Mouse (Mus musculus) hindbrain, embryonic 14.5 days (tissue): ENCODE data around the gene Rph3a. TPM values are rescaled to one million over a fixed set of nuclear protein-coding genes. Genes with fewer than 3 reads are reported as not detected.

ENCODE experiments used
- ATAC-seq: fragments of 200-750 bp; cut with Nextera tagmentation; 2 replicates; pipeline ENCODE4 v1.8.0; 2017; ENCODE audit warnings: moderate number of reproducible peaks, mild to moderate bottlenecking, moderate TSS enrichment, moderate library complexity; ENCODE audit not compliant: low FRiP score
- DNase-seq: peaks from one replicate; pipeline ENCODE4 v3.0.0-alpha.2; 2015; ENCODE audit warnings: low spot score
- H3K27ac ChIP-seq: fragments of 300-500 bp; sonication (generic); 2 replicates; pipeline ENCODE4 v1.5.1; 2014; ENCODE audit warnings: mild to moderate bottlenecking, moderate library complexity
- H3K27me3 ChIP-seq: fragments of 300-500 bp; sonication (generic); 2 replicates; pipeline ENCODE4 v1.6.1; 2014; ENCODE audit warnings: mild to moderate bottlenecking, low read length, mixed read lengths; ENCODE audit not compliant: control insufficient read depth, insufficient read depth
- H3K36me3 ChIP-seq: fragments of 300-500 bp; sonication (generic); replicated peaks from 2 replicates; pipeline ENCODE4 v1.6.1; 2014; ENCODE audit not compliant: control insufficient read depth, insufficient read depth
- H3K4me1 ChIP-seq: fragments of 300-500 bp; sonication (generic); replicated peaks from 2 replicates; pipeline ENCODE4 v1.6.1; 2014; ENCODE audit warnings: antibody characterized with exemption, low read length, mixed read lengths; ENCODE audit not compliant: control insufficient read depth, insufficient read depth
- H3K4me2 ChIP-seq: fragments of 300-500 bp; sonication (generic); replicated peaks from 2 replicates; pipeline ENCODE4 v1.6.1; 2014; ENCODE audit warnings: mild to moderate bottlenecking, moderate library complexity
- H3K4me3 ChIP-seq: fragments of 300-500 bp; sonication (generic); replicated peaks from 2 replicates; pipeline ENCODE4 v1.5.1; 2014; ENCODE audit warnings: mild to moderate bottlenecking, low read length
- H3K9ac ChIP-seq: fragments of 300-500 bp; sonication (generic); 2 replicates; pipeline ENCODE4 v1.6.1; 2014
- H3K9me3 ChIP-seq: fragments of 300-500 bp; sonication (generic); 2 replicates; pipeline ENCODE4 v1.6.1; 2016; ENCODE audit warnings: low read length; ENCODE audit not compliant: control insufficient read depth
- WGBS: fragments of 180-500 bp; shearing (Covaris S2); extraction: QIAGEN DNeasy Blood & Tissue Kit; methylation state at CpG from one replicate; pipeline ENCODE4 v1.1.7; 2014; 5-methylcytosine and 5-hydroxymethylcytosine counted together
- polyA plus RNA-seq: library from polyadenylated mRNA; unstranded; fragments of >200 nt; fragmentation: Nextera tagmentation; extraction: Ambion mirVana; gene quantifications from 2 replicates; pipeline ENCODE4 v1.2.1, GENCODE M21; 2014

Rph3a gene
- polyA plus RNA-seq, 1 experiment from 2014 or later: 28.6 TPM

DNA sequence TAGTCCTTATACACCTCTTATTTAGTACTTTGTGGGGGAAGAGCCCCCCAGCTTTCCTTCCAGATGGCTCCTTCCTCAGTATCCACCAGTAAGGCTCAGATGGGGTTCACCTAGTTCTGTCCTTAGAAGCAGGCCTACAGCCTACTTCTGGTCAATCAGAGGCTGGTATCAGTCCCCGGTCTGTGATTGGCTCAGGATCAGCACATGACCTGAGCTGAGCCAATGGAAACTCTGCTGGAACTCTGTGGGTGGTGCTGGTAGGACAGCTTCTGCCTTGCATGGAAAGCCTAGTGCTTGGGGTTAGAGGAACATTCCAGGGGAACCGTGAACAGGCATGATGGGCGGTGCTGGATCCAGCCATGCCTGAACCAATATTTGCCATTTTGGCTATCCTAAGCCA, 21.5 kb downstream of the Rph3a start:
- H3K27ac ChIP-seq: no peak overlapping the region
- H3K36me3 ChIP-seq: no peaks in the 10 kb centered on the region
- H3K4me3 ChIP-seq: no peak overlapping the region
- no peaks in the 10 kb centered on the region for H3K27me3 ChIP-seq
- H3K9me3 ChIP-seq: no peaks in the 10 kb centered on the region
- H3K4me1 ChIP-seq: no peaks in the 10 kb centered on the region
- no peak overlapping the region for H3K4me2 ChIP-seq
- WGBS: 97% methylated on average over 3 of the region's 3 CpGs
- DNase-seq (no peak), ATAC-seq (no peak)
- no peak overlapping the region for H3K9ac ChIP-seq

DNA sequence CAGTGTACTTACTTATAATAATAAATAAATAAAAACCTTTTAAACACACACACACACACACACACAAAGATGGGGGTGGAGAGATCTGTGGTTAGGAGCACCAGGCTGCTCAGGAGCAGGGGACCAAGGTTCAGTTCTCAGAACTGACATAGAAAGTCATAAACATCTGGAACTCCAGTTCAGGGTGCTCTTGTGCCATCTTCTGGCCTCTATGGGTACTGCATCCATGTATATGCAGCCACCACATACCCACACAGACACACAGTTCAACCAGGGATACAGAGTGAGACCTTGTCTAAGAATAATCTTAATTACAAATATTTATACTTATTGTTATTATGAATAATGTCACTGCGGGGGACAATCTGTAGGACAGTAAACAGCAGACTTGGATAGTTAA, 26.9 kb downstream of the Rph3a start:
- Histone ChIP-seq H3K4me1 (no peaks in the 10 kb centered on the region), H3K4me3 (no peak overlapping the region), H3K9ac (no peak overlapping the region), H3K4me2 (no peak overlapping the region), H3K27ac (no peak overlapping the region), H3K36me3 (no peaks in the 10 kb centered on the region), H3K27me3 (no peaks in the 10 kb centered on the region), H3K9me3 (no peaks in the 10 kb centered on the region)
- DNase-seq (no peak), ATAC-seq (no peak)
- WGBS: 81% methylated on average over 1 of the region's 1 CpGs

DNA sequence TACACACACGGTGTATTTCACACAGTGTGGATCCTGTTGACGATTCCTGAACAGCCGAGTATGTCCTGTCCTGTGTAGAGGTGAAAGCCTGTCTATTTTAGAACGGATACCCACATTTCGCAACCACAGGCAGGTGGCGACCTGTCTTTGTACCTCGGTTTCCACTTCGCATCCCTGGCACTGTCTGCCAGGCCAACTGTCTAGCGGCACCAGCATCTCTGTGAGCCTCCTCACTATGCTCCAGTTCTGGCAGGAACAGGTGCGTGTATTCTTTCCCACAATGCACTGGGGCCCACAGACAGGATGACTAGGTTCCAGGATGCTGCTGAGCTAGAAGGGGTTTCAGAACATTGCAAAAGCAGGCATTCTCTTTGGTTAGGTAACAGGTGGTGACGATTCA, 28.7 kb downstream of the Rph3a start:
- Histone ChIP-seq H3K36me3 (no peaks in the 10 kb centered on the region), H3K27me3 (no peaks in the 10 kb centered on the region), H3K4me3 (no peak overlapping the region), H3K9me3 (no peaks in the 10 kb centered on the region), H3K4me2 (no peak overlapping the region), H3K4me1 (no peaks in the 10 kb centered on the region), H3K27ac (no peak overlapping the region), H3K9ac (no peak overlapping the region)
- WGBS: 93% methylated on average over 11 of the region's 11 CpGs
- no peak for DNase-seq
- no peak for ATAC-seq

DNA sequence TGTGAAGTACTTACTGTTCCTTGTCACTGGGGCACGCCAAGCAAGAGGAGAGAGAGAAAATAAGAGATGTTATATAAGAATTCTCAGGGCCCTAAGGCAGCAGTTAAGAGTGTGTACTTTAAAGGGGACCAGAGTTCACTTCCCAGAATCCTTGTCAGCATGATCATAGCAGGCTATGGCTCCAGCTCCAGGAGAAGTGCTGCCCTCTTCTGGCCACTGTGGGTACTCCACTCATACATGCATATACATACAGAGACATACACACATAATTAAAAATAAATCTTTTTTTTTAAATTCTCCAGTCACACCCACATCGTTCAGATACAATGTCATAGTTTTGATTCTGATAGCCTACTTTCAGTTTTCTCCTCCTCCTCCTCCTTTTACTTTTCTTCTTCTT, 29.8 kb downstream of the Rph3a start:
- no peak overlapping the region for H3K9ac ChIP-seq
- H3K27me3 ChIP-seq: no peaks in the 10 kb centered on the region
- H3K4me3 ChIP-seq: no peak overlapping the region
- H3K27ac ChIP-seq: no peak overlapping the region
- H3K36me3 ChIP-seq: no peaks in the 10 kb centered on the region
- WGBS: 94% methylated on average over 2 of the region's 2 CpGs
- no peak overlapping the region for H3K4me2 ChIP-seq
- H3K9me3 ChIP-seq: no peaks in the 10 kb centered on the region
- no peak for ATAC-seq
- no peak for DNase-seq
- no peaks in the 10 kb centered on the region for H3K4me1 ChIP-seq

DNA sequence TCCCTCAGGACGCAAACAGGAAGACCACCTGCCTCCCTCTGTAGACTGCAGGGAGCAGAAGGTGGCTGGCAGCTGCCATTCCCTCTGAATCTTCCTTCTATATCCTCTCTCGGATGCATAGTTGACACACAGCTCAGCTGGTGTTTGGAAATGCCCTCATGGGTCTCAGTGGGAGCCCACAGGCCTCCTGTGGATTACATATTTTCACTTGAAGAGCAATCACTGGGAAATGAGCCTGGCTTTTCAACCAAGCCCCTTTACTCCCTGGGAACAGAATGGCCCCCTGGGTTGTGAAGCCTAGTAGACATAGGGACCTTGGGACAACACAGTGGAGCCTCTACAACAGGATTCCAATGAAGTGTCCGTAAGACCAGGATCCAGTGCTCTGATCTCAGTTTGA, 33.8 kb downstream of the Rph3a start:
- no peak overlapping the region for H3K9ac ChIP-seq
- no peak overlapping the region for H3K4me2 ChIP-seq
- no peaks in the 10 kb centered on the region for H3K27me3 ChIP-seq
- no peaks in the 10 kb centered on the region for H3K36me3 ChIP-seq
- H3K4me3 ChIP-seq: no peak overlapping the region
- no peak overlapping the region for H3K27ac ChIP-seq
- WGBS: 44% methylated on average over 3 of the region's 3 CpGs
- DNase-seq (no peak), ATAC-seq (no peak)
- H3K9me3 ChIP-seq: no peaks in the 10 kb centered on the region
- no peaks in the 10 kb centered on the region for H3K4me1 ChIP-seq

DNA sequence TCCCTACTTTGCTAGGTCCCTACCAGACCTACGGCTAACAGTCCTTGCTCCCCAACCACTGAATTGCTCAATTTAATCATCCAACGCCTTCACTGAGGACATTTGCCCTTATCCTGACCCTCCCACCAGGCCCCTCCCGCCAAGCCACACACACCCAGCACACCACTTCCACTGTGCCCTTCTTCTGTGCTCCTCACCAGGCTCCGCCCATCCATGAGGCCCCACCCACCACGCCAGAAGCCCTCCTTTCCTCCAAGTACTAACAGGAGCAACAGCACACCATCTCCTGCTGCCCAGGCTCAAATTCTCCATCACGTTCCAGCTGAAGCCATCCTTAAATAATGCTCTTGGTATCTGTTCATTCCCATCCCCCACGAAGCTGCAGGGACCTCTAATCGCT, 35.4 kb downstream of the Rph3a start:
- ATAC-seq: no peak
- no peak overlapping the region for H3K4me3 ChIP-seq
- no peaks in the 10 kb centered on the region for H3K27me3 ChIP-seq

DNA sequence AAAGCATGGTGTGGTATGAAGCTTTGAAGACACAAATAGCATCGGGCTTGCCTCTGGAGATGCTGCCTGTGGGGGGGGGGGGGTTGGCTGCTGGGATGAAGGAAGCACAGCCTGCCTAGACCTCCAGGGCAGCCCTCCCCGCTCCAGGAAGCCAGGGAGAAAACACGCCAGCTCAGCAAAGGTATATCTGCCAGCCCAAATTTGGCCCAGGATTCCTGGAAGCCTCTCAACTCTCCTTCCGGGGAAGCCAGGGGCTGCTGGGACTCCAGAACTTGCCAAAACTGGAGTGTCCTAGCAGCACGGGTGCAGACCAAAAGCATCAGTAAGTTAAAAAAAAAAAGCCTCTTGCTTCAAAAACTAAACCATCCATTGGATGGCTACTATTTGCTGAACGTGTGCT, 37.6 kb downstream of the Rph3a start:
- Histone ChIP-seq H3K4me1 (0 out of 2 replicates have a peak, but pooled peaks cover 3% of the 10 kb centered on the region), H3K4me3 (no peak overlapping the region), H3K9ac (no peak overlapping the region), H3K27me3 (no peaks in the 10 kb centered on the region), H3K36me3 (no peaks in the 10 kb centered on the region), H3K27ac (no peak overlapping the region), H3K4me2 (no peak overlapping the region), H3K9me3 (no peaks in the 10 kb centered on the region)
- ATAC-seq (no peak), DNase-seq (no peak)
- 78% methylated on average over 6 of the region's 6 CpGs for WGBS

More for the DNA sequence above, 35.4 kb downstream of the Rph3a start:
- no peaks in the 10 kb centered on the region for H3K4me1 ChIP-seq
- H3K27ac ChIP-seq: no peak overlapping the region
- H3K9ac ChIP-seq: no peak overlapping the region
- H3K4me2 ChIP-seq: no peak overlapping the region
- no peak for DNase-seq
- no peaks in the 10 kb centered on the region for H3K36me3 ChIP-seq
- WGBS: 51% methylated on average over 8 of the region's 8 CpGs
- H3K9me3 ChIP-seq: no peaks in the 10 kb centered on the region

DNA sequence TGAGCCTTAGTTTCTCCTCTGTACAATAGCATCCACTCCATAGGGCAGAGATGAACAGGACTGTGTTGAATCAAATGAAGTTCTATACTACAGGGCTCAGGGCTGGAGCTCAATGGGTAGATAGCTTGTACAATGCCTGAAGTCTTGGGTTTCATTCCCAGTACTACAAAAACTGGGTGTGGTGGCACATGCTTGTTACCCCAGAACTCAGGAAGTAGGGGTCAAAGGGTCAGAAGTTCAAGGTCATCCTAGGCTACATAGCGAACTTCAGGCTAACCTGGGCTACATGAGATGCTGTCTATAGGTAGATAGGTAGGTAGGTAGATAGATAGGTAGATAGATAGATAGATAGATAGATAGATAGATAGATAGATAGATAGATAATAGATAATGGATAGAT, 38.6 kb downstream of the Rph3a start:
- H3K4me2 ChIP-seq: no peak overlapping the region
- DNase-seq: no peak
- no peaks in the 10 kb centered on the region for H3K9me3 ChIP-seq
- 0 out of 2 replicates have a peak, but pooled peaks cover 4% of the 10 kb centered on the region for H3K4me1 ChIP-seq
- H3K27ac ChIP-seq: no peak overlapping the region
- no peak overlapping the region for H3K9ac ChIP-seq
- H3K27me3 ChIP-seq: no peaks in the 10 kb centered on the region
- H3K4me3 ChIP-seq: no peak overlapping the region
- WGBS: 88% methylated on average over 1 of the region's 1 CpGs
- ATAC-seq: no peak
- H3K36me3 ChIP-seq: no peaks in the 10 kb centered on the region

DNA sequence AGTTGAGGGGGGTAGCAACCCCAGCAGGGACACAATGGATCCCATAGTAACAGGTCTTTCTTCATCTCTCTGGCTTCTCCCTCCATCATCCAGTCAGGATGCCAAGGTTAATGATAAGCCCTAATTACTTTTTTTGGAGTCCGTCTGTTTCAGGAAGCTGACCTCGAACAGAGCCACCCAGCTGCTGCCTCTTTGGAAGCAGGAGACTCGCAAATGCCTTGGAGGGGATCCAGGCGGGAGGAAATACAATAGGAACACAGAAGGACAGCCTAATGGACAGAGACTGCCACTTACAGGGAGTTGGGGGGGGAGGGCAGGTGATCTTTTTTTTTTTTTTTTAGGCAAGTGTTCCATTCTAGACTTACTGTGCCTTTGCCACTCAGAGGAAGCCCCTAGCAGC, 40.2 kb downstream of the Rph3a start:
- ATAC-seq (no peak), DNase-seq (no peak)
- H3K9me3 ChIP-seq: no peaks in the 10 kb centered on the region
- WGBS: 27% methylated on average over 4 of the region's 4 CpGs
- no peaks in the 10 kb centered on the region for H3K27me3 ChIP-seq
- no peaks in the 10 kb centered on the region for H3K36me3 ChIP-seq
- no peak overlapping the region for H3K4me3 ChIP-seq
- no peak overlapping the region for H3K27ac ChIP-seq
- H3K4me2 ChIP-seq: no peak overlapping the region
- H3K4me1 ChIP-seq: 0 out of 2 replicates have a peak, but pooled peaks cover 4% of the 10 kb centered on the region
- no peak overlapping the region for H3K9ac ChIP-seq

DNA sequence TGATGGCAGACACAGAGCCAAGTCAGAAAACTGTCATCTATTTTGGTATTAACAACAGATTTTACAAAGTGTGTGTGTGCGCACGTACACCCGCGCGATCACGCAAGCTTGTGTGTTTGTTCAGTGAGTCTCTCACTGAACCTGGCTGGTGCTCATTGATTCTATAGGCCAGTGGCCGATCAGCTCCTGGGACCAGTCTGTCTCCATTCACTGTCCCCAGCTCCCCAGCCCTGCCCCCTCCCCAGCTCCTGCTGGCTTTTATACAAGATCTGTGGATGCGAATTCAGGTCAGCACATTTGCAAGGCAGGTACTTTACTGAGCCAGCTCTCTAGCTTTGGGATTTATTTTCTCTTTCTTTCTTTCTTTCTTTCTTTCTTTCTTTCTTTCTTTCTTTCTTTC, 41.1 kb downstream of the Rph3a start:
- H3K4me2 ChIP-seq: no peak overlapping the region
- 0 out of 2 replicates have a peak, but pooled peaks cover 4% of the 10 kb centered on the region for H3K4me1 ChIP-seq
- no peak overlapping the region for H3K4me3 ChIP-seq
- H3K9ac ChIP-seq: no peak overlapping the region
- 87% methylated on average over 8 of the region's 8 CpGs for WGBS
- H3K36me3 ChIP-seq: no peaks in the 10 kb centered on the region
- ATAC-seq (no peak), DNase-seq (no peak)
- H3K27ac ChIP-seq: no peak overlapping the region
- no peaks in the 10 kb centered on the region for H3K9me3 ChIP-seq
- no peaks in the 10 kb centered on the region for H3K27me3 ChIP-seq
